Mouse (Mus musculus) hindbrain, embryonic 11.5 days (tissue): ENCODE data around the gene Srgap3. TPM values are rescaled to one million over a fixed set of nuclear protein-coding genes. Genes with fewer than 3 reads are reported as not detected.
A peak's percentile ranks its signal among the peaks of the same experiment; 100 is the strongest.

Experiments used
- ATAC-seq: fragments of 200-750 bp; cut with Nextera tagmentation; 2 replicates; pipeline ENCODE4 v1.8.0; 2017; ENCODE audit warnings: mild to moderate bottlenecking, moderate TSS enrichment, moderate library complexity; ENCODE audit not compliant: low FRiP score
- DNase-seq: peaks from one replicate; pipeline ENCODE4 v3.0.0-alpha.2; 2015; ENCODE audit warnings: low spot score
- H3K27ac ChIP-seq: fragments of 300-500 bp; sonication (generic); 2 replicates; pipeline ENCODE4 v1.5.1; 2014; ENCODE audit warnings: mild to moderate bottlenecking, low read depth, low read length
- H3K27me3 ChIP-seq: fragments of 300-500 bp; sonication (generic); 2 replicates; pipeline ENCODE4 v1.6.1; 2014; ENCODE audit warnings: mild to moderate bottlenecking, low read length, moderate library complexity, mixed read lengths; ENCODE audit not compliant: control insufficient read depth, insufficient read depth
- H3K36me3 ChIP-seq: fragments of 300-500 bp; sonication (generic); 2 replicates; pipeline ENCODE4 v1.6.1; 2014; ENCODE audit warnings: mild to moderate bottlenecking, low read length, moderate library complexity, mixed read lengths; ENCODE audit not compliant: control insufficient read depth, insufficient read depth
- H3K4me1 ChIP-seq: fragments of 300-500 bp; sonication (generic); replicated peaks from 2 replicates; pipeline ENCODE4 v1.6.1; 2014; ENCODE audit warnings: low read length, mixed read lengths; ENCODE audit not compliant: control insufficient read depth, insufficient read depth
- H3K4me2 ChIP-seq: fragments of 300-500 bp; sonication (generic); replicated peaks from 2 replicates; pipeline ENCODE4 v1.6.1; 2014; ENCODE audit warnings: mild to moderate bottlenecking, low read depth, low read length
- H3K4me3 ChIP-seq: fragments of 300-500 bp; sonication (generic); 2 replicates; pipeline ENCODE4 v1.5.1; 2014; ENCODE audit warnings: low read depth, low read length
- H3K9ac ChIP-seq: fragments of 300-500 bp; sonication (generic); 2 replicates; pipeline ENCODE4 v1.6.1; 2014; ENCODE audit warnings: low read depth, low read length
- H3K9me3 ChIP-seq: fragments of 300-500 bp; sonication (generic); 2 replicates; pipeline ENCODE4 v1.6.1; 2016; ENCODE audit warnings: low read length; ENCODE audit not compliant: control insufficient read depth
- WGBS: fragments of 180-500 bp; shearing (Covaris S2); extraction: QIAGEN DNeasy Blood & Tissue Kit; methylation state at CpG from one replicate; pipeline ENCODE4 v1.1.7; 2014; 5-methylcytosine and 5-hydroxymethylcytosine counted together
- polyA plus RNA-seq: library from polyadenylated mRNA; unstranded; fragments of >200 nt; fragmentation: Nextera tagmentation; extraction: Ambion mirVana; gene quantifications from 2 replicates; pipeline ENCODE4 v1.2.1, GENCODE M21; 2014

Gene Srgap3
- polyA plus RNA-seq, 1 experiment from 2014 or later: 89.6 TPM

DNA sequence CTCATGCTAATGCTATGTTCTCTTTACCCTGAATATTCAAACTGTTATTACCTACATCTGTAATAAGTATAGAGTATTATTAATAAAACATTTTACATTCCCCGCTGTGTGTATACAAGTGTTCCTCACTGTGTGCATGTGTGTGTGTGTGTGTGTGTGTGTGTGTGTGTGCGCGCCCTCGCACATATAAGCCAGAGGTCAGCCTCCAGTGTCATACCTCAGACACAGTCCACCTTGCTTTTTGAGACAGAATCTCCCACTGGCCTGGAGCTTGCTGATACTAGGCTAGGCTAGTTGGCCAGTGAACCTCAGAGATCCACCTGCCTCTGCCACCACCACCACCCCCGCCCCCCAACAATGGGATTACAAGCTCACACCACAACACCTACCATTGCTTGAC, 43.3 kb downstream of the Srgap3 start:
- Histone ChIP-seq H3K9me3 (no peaks in the 10 kb centered on the region), H3K27ac (peak overlapping the region; percentile 96), H3K4me1 (peaks cover 28% of the 10 kb centered on the region), H3K9ac (no peak overlapping the region), H3K4me2 (no peak overlapping the region), H3K27me3 (no peaks in the 10 kb centered on the region), H3K4me3 (no peak overlapping the region), H3K36me3 (no peaks in the 10 kb centered on the region)
- no peak for DNase-seq
- 88% methylated on average over 5 of the region's 5 CpGs for WGBS
- peak; percentile 17 for ATAC-seq

DNA sequence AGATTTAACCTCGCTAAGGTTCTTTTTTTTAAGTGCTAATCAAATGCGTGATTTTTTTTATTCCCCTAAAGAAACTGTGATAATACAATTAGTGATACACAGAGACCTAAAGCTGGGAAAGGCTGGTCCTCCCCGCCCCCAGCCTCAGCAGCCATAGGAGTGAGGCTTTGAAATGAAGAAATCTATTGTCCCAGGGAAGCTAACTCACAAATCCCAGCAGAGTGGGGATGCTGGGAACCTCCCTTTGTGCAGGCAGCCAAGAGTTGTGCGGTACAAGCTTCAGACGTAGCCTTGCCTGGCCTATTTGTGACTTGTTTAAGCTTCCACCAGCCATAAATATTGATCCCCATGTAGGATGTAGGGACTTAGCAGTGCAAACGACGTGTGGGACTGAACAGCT, 43.8 kb downstream of the Srgap3 start:
- Histone ChIP-seq H3K27me3 (no peaks in the 10 kb centered on the region), H3K4me3 (no peak overlapping the region), H3K4me2 (peak overlapping the region; percentile 19; the same call in 1 of the 2 replicates), H3K36me3 (no peaks in the 10 kb centered on the region), H3K4me1 (peaks cover 28% of the 10 kb centered on the region), H3K9me3 (no peaks in the 10 kb centered on the region), H3K9ac (peak overlapping the region; percentile 50), H3K27ac (peak overlapping the region; percentile 96)
- DNase-seq (peak; percentile 73), ATAC-seq (peak; percentile 78)
- WGBS: 13% methylated on average over 7 of the region's 7 CpGs

DNA sequence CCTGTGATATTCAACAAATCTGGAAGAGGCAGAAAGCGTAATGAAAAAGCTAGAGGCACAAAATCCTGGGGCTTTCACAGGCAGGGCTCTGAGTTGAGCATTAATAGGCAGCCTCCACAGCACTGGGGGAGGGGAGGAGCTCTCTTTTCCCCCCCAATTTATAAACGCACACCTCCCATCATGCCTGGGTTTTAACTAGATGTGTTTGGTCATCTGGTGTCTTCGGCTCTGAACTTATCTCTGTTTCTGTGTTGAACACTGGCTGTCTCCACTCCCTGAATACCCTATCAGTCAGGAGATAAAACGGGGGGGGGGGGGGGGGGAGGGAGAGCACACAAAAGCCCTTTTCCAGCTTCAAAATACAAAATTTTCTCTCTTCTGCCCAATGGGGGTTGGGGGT, 44.3 kb downstream of the Srgap3 start:
- Histone ChIP-seq H3K4me3 (no peak overlapping the region), H3K27me3 (no peaks in the 10 kb centered on the region), H3K36me3 (no peaks in the 10 kb centered on the region), H3K9ac (peak overlapping the region; percentile 48), H3K9me3 (no peaks in the 10 kb centered on the region), H3K27ac (peak overlapping the region; percentile 96), H3K4me2 (0 out of 2 replicates have a peak overlapping the region, but pooled peaks have one; percentile 19), H3K4me1 (peaks cover 28% of the 10 kb centered on the region)
- WGBS: 13% methylated on average over 4 of the region's 4 CpGs
- ATAC-seq: peak; percentile 67
- peak; percentile 45 for DNase-seq

DNA sequence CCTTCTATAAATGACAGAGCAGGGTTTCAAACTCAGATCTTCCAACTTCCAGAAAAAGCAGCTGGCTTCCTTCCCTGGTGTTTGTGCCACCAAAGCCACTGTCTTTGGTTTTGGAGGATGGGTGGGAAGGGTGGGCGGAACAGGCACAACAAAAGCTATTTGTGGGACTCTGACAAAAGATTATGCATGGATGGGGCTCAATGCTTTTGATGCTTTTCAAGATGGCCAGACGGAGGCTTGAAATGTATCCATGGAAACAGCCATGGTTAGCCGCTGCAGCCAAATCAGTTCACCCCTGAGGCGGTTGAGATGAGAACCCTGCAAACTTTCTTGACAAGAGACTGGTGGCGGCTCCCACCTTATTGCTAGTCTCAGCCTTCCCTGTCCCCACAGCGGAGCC, 46.8 kb downstream of the Srgap3 start:
- peaks cover 38% of the 10 kb centered on the region for H3K4me1 ChIP-seq
- H3K9me3 ChIP-seq: no peaks in the 10 kb centered on the region
- peak overlapping the region; percentile 96 for H3K27ac ChIP-seq
- 39% methylated on average over 6 of the region's 6 CpGs for WGBS
- DNase-seq (peak; percentile 78), ATAC-seq (peak; percentile 66)
- no peaks in the 10 kb centered on the region for H3K36me3 ChIP-seq
- H3K4me3 ChIP-seq: no peak overlapping the region
- no peak overlapping the region for H3K9ac ChIP-seq
- peak overlapping the region; percentile 12 for H3K4me2 ChIP-seq
- H3K27me3 ChIP-seq: no peaks in the 10 kb centered on the region

DNA sequence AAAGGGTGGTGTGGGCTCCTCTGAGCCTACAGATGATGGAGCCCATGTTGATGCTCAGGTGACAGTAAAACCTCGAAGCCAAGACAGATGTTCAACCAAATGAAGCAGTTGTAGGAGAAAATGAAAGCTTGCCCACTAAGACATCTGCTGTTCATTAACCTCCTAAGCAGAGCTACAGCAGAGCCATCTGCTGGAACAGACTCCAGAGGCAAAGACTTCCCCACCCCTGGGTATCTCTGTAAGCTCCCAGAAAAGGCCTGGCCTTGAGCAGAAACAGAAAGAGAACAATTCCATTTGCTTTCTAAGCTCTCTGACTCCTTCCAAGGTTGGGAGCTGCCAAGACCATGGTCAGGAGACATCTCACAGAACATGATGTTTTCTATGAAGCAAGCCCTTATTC, 47.4 kb downstream of the Srgap3 start:
- H3K9ac ChIP-seq: peak overlapping the region; percentile 19; the same call in 1 of the 2 replicates
- WGBS: 13% methylated on average over 1 of the region's 1 CpGs

DNA sequence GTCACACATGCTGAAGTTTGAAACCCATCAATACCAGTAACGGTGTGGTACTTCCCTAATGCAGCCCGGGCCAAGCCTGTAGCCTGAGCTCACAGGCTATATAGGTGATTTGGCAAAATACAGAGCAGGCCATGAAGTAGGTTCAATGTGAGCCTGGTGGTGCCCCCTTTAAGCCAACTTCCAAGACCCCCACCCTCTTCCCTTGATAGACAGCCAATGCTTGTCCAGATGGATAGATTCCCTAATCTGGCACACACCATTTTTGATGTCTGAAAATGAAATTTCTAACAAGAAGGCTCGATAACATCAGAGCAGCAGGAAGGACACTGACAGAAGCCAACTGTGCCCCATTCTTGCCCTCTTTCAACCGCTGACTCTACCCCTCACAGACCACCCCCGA, 47.8 kb downstream of the Srgap3 start:
- peak overlapping the region; percentile 19; the same call in 1 of the 2 replicates for H3K9ac ChIP-seq
- H3K4me2 ChIP-seq: peak overlapping the region; percentile 41

More for the DNA sequence above, 47.4 kb downstream of the Srgap3 start:
- no peaks in the 10 kb centered on the region for H3K27me3 ChIP-seq
- no peaks in the 10 kb centered on the region for H3K36me3 ChIP-seq
- DNase-seq: peak; percentile 35
- H3K4me1 ChIP-seq: peaks cover 38% of the 10 kb centered on the region
- no peaks in the 10 kb centered on the region for H3K9me3 ChIP-seq
- ATAC-seq: no peak
- H3K27ac ChIP-seq: peak overlapping the region; percentile 96
- no peak overlapping the region for H3K4me3 ChIP-seq
- H3K4me2 ChIP-seq: peak overlapping the region; percentile 41

DNA sequence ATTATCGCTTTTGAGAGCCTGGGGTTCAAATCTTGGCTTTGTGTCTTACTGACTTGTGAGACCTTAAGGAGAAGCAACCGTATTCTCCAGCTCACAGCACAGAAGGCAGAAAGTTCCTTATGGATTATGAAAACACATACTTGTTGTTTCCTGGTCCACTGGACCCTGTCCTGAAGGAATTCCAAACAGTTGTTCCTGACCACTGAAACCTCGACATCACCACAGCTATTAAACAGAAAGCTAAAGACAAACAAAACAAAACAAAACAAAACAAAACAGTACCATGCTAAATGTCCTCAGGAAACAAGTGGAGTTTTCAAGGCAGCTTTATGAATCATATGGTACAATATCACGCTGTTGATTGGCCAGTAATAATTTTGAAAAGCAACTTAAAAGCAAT, 48.6 kb downstream of the Srgap3 start:
- 71% methylated on average over 4 of the region's 4 CpGs for WGBS
- Histone ChIP-seq H3K4me2 (peak overlapping the region; percentile 41), H3K36me3 (no peaks in the 10 kb centered on the region), H3K27ac (no peak overlapping the region), H3K27me3 (no peaks in the 10 kb centered on the region), H3K9ac (no peak overlapping the region), H3K4me3 (no peak overlapping the region), H3K4me1 (peaks cover 38% of the 10 kb centered on the region), H3K9me3 (no peaks in the 10 kb centered on the region)
- DNase-seq (no peak), ATAC-seq (no peak)

More for the DNA sequence above, 47.8 kb downstream of the Srgap3 start:
- ATAC-seq: no peak
- no peak for DNase-seq
- H3K4me1 ChIP-seq: peaks cover 38% of the 10 kb centered on the region
- no peaks in the 10 kb centered on the region for H3K27me3 ChIP-seq
- peak overlapping the region; percentile 96 for H3K27ac ChIP-seq
- no peak overlapping the region for H3K4me3 ChIP-seq
- no peaks in the 10 kb centered on the region for H3K36me3 ChIP-seq
- no peaks in the 10 kb centered on the region for H3K9me3 ChIP-seq
- 68% methylated on average over 5 of the region's 5 CpGs for whole genome bisulfite sequencing

DNA sequence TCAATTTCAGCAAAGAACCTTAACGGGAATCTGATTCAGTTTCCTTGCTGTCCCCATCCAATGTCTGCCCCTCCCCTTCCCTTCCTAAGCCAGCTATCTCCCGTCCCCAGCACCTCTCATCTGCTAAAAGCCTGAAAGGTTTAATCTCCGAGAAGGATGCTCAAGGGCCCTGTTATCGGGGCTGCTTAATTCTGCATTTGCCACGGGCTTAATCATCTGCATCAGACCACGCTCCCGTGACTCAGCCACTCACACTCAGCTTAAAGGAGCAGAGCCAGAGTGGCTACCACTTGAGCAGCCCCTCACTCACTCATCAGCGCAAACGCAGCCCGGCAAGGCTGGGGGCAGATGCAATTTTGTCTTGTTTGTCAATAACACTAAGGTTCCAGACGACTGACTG, 50.7 kb downstream of the Srgap3 start:
- Histone ChIP-seq H3K4me1 (peaks cover 25% of the 10 kb centered on the region), H3K27ac (peak overlapping the region; percentile 74; the same call in 1 of the 2 replicates), H3K4me2 (peak overlapping the region; percentile 0; the same call in 1 of the 2 replicates), H3K27me3 (no peaks in the 10 kb centered on the region), H3K9me3 (no peaks in the 10 kb centered on the region), H3K4me3 (no peak overlapping the region), H3K36me3 (no peaks in the 10 kb centered on the region), H3K9ac (no peak overlapping the region)
- 39% methylated on average over 11 of the region's 11 CpGs for WGBS
- ATAC-seq (peak; percentile 44), DNase-seq (peak; percentile 54)

DNA sequence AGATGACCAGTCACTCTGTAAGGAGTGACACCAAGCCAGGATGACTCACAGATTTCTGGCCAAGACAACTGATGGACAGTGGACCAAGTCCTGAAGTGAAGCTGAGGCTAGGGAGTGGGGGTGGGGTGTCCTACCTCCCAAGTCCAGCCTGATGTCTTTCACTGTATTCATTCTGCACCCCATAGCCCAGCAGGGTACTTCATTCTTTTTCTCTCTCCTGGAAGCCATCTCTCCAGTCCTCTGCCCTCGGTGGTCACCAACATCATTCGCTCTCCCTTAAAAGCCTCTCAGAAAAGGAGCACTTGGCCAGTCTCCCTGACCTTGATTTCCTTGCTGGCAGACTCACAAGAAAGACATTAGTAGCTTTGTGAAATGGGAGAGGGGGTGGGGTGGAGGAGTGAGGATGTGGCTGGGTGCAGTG, 56.7 kb downstream of the Srgap3 start:
- 76% methylated on average over 2 of the region's 2 CpGs for WGBS
- no peak overlapping the region for H3K4me2 ChIP-seq
- no peak for DNase-seq

More for the DNA sequence above, 56.7 kb downstream of the Srgap3 start:
- Histone ChIP-seq H3K4me3 (no peak overlapping the region), H3K27ac (no peak overlapping the region), H3K36me3 (no peaks in the 10 kb centered on the region), H3K9me3 (no peaks in the 10 kb centered on the region), H3K9ac (no peak overlapping the region), H3K27me3 (no peaks in the 10 kb centered on the region), H3K4me1 (0 out of 2 replicates have a peak, but pooled peaks cover under 1% of the 10 kb centered on the region)
- ATAC-seq: no peak
